Comparison of ENCODE assay signal across 8 mouse cellular contexts in the genomic region with DNA sequence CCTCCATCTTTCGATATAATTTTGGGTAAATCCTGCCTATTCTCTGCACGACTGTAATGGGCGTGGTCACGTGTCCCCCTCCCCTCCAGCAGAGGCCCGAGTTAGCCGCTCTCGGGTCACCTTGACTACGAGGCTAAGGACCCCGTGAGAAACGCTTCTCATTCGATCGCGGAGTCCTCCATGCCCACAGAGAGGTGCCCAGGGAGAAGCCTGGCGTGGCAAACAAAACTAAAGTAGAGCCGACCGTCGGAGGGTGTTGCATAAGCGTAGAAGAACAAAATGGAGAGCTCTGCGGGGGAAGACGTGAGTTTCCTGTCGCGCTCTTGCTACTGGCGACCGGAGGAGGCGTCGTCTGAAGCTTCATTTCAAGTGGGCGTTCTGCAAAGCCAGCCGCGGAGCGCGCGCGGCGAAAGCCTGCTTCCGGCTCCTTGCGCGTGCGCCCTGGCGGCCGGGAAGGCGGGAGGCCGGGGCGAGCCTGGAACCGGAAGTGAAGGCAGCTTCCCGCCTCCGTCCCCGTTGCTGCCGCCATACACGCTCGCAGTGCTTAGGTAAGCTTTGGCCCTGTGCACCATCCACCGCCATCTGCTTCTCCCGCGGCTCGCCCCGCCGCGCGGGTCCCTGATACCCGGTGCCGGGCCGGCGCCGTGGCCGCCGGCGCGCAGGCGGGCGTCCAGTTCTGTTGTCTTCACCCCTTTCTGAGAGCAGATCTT. TPM values are rescaled to one million over a fixed set of nuclear protein-coding genes. Genes with fewer than 3 reads are reported as not detected.
A peak's percentile ranks its signal among the peaks of the same experiment; 100 is the strongest.
DNase-seq lines count a peak whose midpoint lies in the region; ATAC-seq lines count a peak whose summit lies in the region.

A gene (plus strand): TSS at position 442 of the 710 bp plus-strand sequence.

- peak within 1 kb of the TSS; percentile 78 for H3K4me2 ChIP-seq in hindbrain, embryonic 16.5 days (ENCODE audit: low read length)

- peak within 1 kb of the TSS; percentile 69 for H3K4me3 ChIP-seq in hindbrain, embryonic 16.5 days (ENCODE audit: low read length)
- peak within 1 kb of the TSS; percentile 87 for H3K4me3 ChIP-seq in macrophage (ENCODE audit: inconsistent target)

- peaks cover 28% of the 10 kb centered on the region for H3K36me3 ChIP-seq in hindbrain, embryonic 16.5 days (ENCODE audit: control insufficient read depth, insufficient read depth, low read length)
- H3K36me3 ChIP-seq in macrophage (ENCODE audit: inconsistent target) = peaks cover 16% of the 10 kb centered on the region; the same call in 1 of the 2 replicates

- no peaks in the 10 kb centered on the region for H3K9me3 ChIP-seq in hindbrain, embryonic 16.5 days (ENCODE audit: control insufficient read depth, low read length)

- H3K27ac ChIP-seq in hindbrain, embryonic 16.5 days (ENCODE audit: low read depth, low read length) = peak within 1 kb of the TSS; percentile 89
- peak within 1 kb of the TSS; percentile 93 for H3K27ac ChIP-seq in macrophage

- WGBS in hindbrain, embryonic 16.5 days = 0% methylated on average over 68 of the region's 69 CpGs
- WGBS in macrophage (ENCODE audit: missing documents) = 2% methylated on average over 69 of the region's 69 CpGs

- H3K4me1 ChIP-seq in hindbrain, embryonic 16.5 days (ENCODE audit: control insufficient read depth, insufficient read depth, low read depth, low read length) = peaks cover 49% of the 10 kb centered on the region

- H3K27me3 ChIP-seq in hindbrain, embryonic 16.5 days (replicated peaks; ENCODE audit: control insufficient read depth, insufficient read depth, low read length) = no peaks in the 10 kb centered on the region

- ATAC-seq in hindbrain, embryonic 16.5 days = peak; percentile 91

- peak within 1 kb of the TSS; percentile 95 for H3K9ac ChIP-seq in hindbrain, embryonic 16.5 days (ENCODE audit: low read depth, low read length)

- H3K79me2 ChIP-seq in macrophage (ENCODE audit: inconsistent target) = peaks cover 44% of the 10 kb centered on the region

- DNase-seq in WW6 (ENCODE audit: low read depth, low spot score) = peak; percentile 82
- DNase-seq in cerebellum, postnatal 4 days (ENCODE audit: low spot score in 2 of 2) = peak; percentile 95
- DNase-seq in gastrocnemius, adult 18-20 months (ENCODE audit: low spot score) = peak; percentile 95
- peak; percentile 96 for DNase-seq in left cerebral cortex, adult 18-20 months (ENCODE audit: low spot score in 2 of 2)
- peak; percentile 97 for DNase-seq in right cerebral cortex, adult 18-20 months
- DNase-seq in urinary bladder, postnatal 10 days (ENCODE audit: low spot score) = peak; percentile 81

RNA-seq across cellular contexts. Expression of the gene that starts here (rescaled TPM):
- total RNA-seq in gastrocnemius, adult 18-20 months (2021) = 10 to 100 TPM; 83.5 to 83.8 TPM
- polyA plus RNA-seq in hindbrain, embryonic 16.5 days (2015; fragmentation: Nextera tagmentation; extraction: Ambion mirVana) = 331 and 355 TPM in 2 replicates
- 100 to 1,000 TPM; 201 to 213 TPM for total RNA-seq in left cerebral cortex, adult 18-20 months (2021)
- 100 to 1,000 TPM; 305 to 692 (median 502) TPM for total RNA-seq in macrophage (2018; cell fraction: chromatin; rRNA removed)
- total RNA-seq in macrophage (2018; cell fraction: cytosol; rRNA removed) = 100 to 1,000 TPM in 13 of 26 experiments, 10 to 100 TPM in 13; 75.9 to 135 (median 100) TPM
- 100 to 1,000 TPM; 313 to 609 (median 458) TPM for total RNA-seq in macrophage (2018; cell fraction: nucleus; rRNA removed)
- 113 to 158 TPM (median 122 TPM) in 3 replicates for polyA plus RNA-seq in macrophage (2018)

Comparison
In these comparisons a context has a peak if more than half of its experiments do, and no peak if none do; other contexts are left out.
1. Peak in every context shown above with its lines: DNase-seq, ATAC-seq, H3K4me3 ChIP-seq and H3K27ac ChIP-seq.